In the genomic region with DNA sequence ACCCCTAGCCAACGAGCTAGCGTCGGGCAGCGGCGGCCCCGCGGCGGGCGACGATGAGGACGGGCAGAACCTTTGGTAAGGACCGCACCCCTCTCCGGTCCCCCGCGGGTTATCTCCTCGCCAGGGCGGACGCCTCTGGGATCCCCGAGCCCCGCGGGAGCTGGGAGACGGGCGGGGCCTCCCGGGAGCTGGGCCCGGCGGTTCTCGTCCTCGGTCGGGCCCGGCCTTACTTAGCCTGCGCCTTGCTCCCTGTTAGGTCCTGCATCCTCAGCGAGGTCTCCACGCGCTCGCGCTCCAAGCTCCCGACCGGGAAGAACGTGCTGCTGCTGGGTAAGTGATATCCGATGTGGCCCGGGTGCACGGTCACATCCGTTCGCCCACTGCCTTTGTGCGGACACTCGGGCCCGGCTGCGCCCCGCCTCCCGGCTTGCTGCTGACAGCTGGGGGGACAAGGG, we compare ENCODE assay signal across 8 mouse cellular contexts. TPM values are rescaled to one million over a fixed set of nuclear protein-coding genes. Genes with fewer than 3 reads are reported as not detected.
DNase-seq lines count a peak whose midpoint lies in the region; ATAC-seq and TF ChIP-seq lines count a peak whose summit lies in the region.

No protein-coding gene starts in this region.

- peak overlapping the region; percentile 99 for H3K9ac ChIP-seq in hindbrain, postnatal 0 days (replicated peaks; ENCODE audit: low read length)
- peak overlapping the region; percentile 92 for H3K9ac ChIP-seq in stomach, embryonic 15.5 days

- H3K9me3 ChIP-seq in hindbrain, postnatal 0 days (ENCODE audit: low read length): no peaks in the 10 kb centered on the region
- no peaks in the 10 kb centered on the region for H3K9me3 ChIP-seq in stomach, embryonic 15.5 days

- no peak for TF ChIP-seq CTCF in spleen, adult 2 months (IDR thresholded peaks at IDR 0.05; ENCODE audit: extremely low read depth, insufficient read depth, insufficient read length, insufficient replicate concordance)
- TF ChIP-seq CTCF in hindbrain, postnatal 0 days (IDR thresholded peaks at IDR 0.05; ENCODE audit: low read depth): no peak

- H3K4me2 ChIP-seq in hindbrain, postnatal 0 days (ENCODE audit: low read depth, low read length): peak overlapping the region; percentile 78
- H3K4me2 ChIP-seq in stomach, embryonic 15.5 days: peak overlapping the region; percentile 75

- DNase-seq in adrenal gland, postnatal 36 days: peak; percentile 54 to 64
- DNase-seq in adrenal gland, adult 18-20 months (ENCODE audit: low spot score in 2 of 2): no peak
- DNase-seq in spleen, adult 2 months (ENCODE audit: low read depth in 1 of 2, low spot score in 2 of 2): peak in 1 of 2 experiments; percentile 11
- DNase-seq in spleen, adult 18-20 months: no peak
- peak; percentile 58 for DNase-seq in hindbrain, postnatal 0 days (ENCODE audit: low spot score)
- DNase-seq in lung, postnatal 10 days: peak; percentile 58
- DNase-seq in retina, embryonic 14.5 days (ENCODE audit: low spot score): no peak

- H3K4me1 ChIP-seq in spleen, adult 2 months (ENCODE audit: control insufficient read depth, insufficient read depth, insufficient read length): peaks cover 9% of the 10 kb centered on the region; the same call in 1 of the 2 replicates
- peaks cover 15% of the 10 kb centered on the region for H3K4me1 ChIP-seq in hindbrain, postnatal 0 days (ENCODE audit: insufficient read depth, low read length)
- peaks cover 12% of the 10 kb centered on the region for H3K4me1 ChIP-seq in stomach, embryonic 15.5 days

- TF ChIP-seq POLR2A in spleen, adult 2 months (IDR thresholded peaks at IDR 0.05; ENCODE audit: low read depth, low read length): no peak

- WGBS in spleen, adult 2 months: under 1% methylated on average over 50 of the region's 50 CpGs
- under 1% methylated on average over 48 of the region's 50 CpGs for whole genome bisulfite sequencing in hindbrain, postnatal 0 days
- WGBS in stomach, embryonic 15.5 days: under 1% methylated on average over 50 of the region's 50 CpGs

- no peaks in the 10 kb centered on the region for H3K27me3 ChIP-seq in spleen, adult 2 months (ENCODE audit: control insufficient read depth, insufficient read depth, low read length)
- H3K27me3 ChIP-seq in hindbrain, postnatal 0 days (ENCODE audit: insufficient read depth, low read length): no peaks in the 10 kb centered on the region
- no peaks in the 10 kb centered on the region for H3K27me3 ChIP-seq in stomach, embryonic 15.5 days (replicated peaks)

- H3K36me3 ChIP-seq in spleen, adult 2 months (ENCODE audit: control insufficient read depth, insufficient read depth, low read length): no peaks in the 10 kb centered on the region; the same call in 1 of the 2 replicates
- peaks cover 10% of the 10 kb centered on the region for H3K36me3 ChIP-seq in hindbrain, postnatal 0 days (ENCODE audit: insufficient read depth, low read length)
- H3K36me3 ChIP-seq in stomach, embryonic 15.5 days: peaks cover 4% of the 10 kb centered on the region; the same call in 1 of the 2 replicates

- peak overlapping the region; percentile 94 for H3K4me3 ChIP-seq in spleen, adult 2 months (ENCODE audit: extremely low read depth, insufficient read depth, insufficient read length)
- H3K4me3 ChIP-seq in hindbrain, postnatal 0 days (ENCODE audit: low read length): peak overlapping the region; percentile 98
- H3K4me3 ChIP-seq in stomach, embryonic 15.5 days (replicated peaks): peak overlapping the region; percentile 97

- peak; percentile 68 for ATAC-seq in hindbrain, postnatal 0 days
- peak; percentile 74 for ATAC-seq in stomach, embryonic 15.5 days (ENCODE audit: insufficient read depth, low FRiP score, low read depth)

- H3K27ac ChIP-seq in spleen, adult 2 months (ENCODE audit: insufficient read depth, low read length): peak overlapping the region; percentile 78
- H3K27ac ChIP-seq in hindbrain, postnatal 0 days: peak overlapping the region; percentile 98
- H3K27ac ChIP-seq in stomach, embryonic 15.5 days: peak overlapping the region; percentile 90

RNA-seq across cellular contexts. Expression of gene Dync1li1, which starts 0.4 kb away (rescaled TPM):
- total RNA-seq in adrenal gland, postnatal 36 days (2021): 10 to 100 TPM; 39.2 to 47.6 TPM
- 10 to 100 TPM; 42.0 to 44.7 TPM for total RNA-seq in adrenal gland, adult 18-20 months (2021)
- 9.8 and 10.1 TPM in 2 replicates for polyA plus RNA-seq in spleen, adult 2 months (2012; rRNA removed)
- 85.6 and 87.7 TPM in 2 replicates for total RNA-seq in hindbrain, postnatal 0 days (2014; rRNA removed)
- polyA plus RNA-seq in hindbrain, postnatal 0 days (2015; fragmentation: Nextera tagmentation; extraction: Ambion mirVana): 144 and 145 TPM in 2 replicates
- 57.6 and 58.3 TPM in 2 replicates for polyA plus RNA-seq in stomach, embryonic 15.5 days (2015; fragmentation: Nextera tagmentation; extraction: Ambion mirVana)

RNA-seq across cellular contexts. Expression of gene Cmtm6, which starts 41.9 kb away (rescaled TPM):
- total RNA-seq in adrenal gland, postnatal 36 days (2021): 100 to 1,000 TPM in 1 of 2 experiments, 10 to 100 TPM in 1; 71.3 to 102 TPM
- 100 to 1,000 TPM in 1 of 2 experiments, 10 to 100 TPM in 1; 59.9 to 106 TPM for total RNA-seq in adrenal gland, adult 18-20 months (2021)
- 36.7 and 38.5 TPM in 2 replicates for polyA plus RNA-seq in spleen, adult 2 months (2012; rRNA removed)
- 15.2 and 17.9 TPM in 2 replicates for total RNA-seq in hindbrain, postnatal 0 days (2014; rRNA removed)
- polyA plus RNA-seq in hindbrain, postnatal 0 days (2015; fragmentation: Nextera tagmentation; extraction: Ambion mirVana): 23.9 and 24.8 TPM in 2 replicates
- polyA plus RNA-seq in stomach, embryonic 15.5 days (2015; fragmentation: Nextera tagmentation; extraction: Ambion mirVana): 58.7 and 60.9 TPM in 2 replicates

RNA-seq across cellular contexts. Expression of gene Cnot10, which starts 49.0 kb away (rescaled TPM):
- total RNA-seq in adrenal gland, postnatal 36 days (2021): 10 to 100 TPM; 34.0 to 34.4 TPM
- 10 to 100 TPM; 28.7 to 34.2 TPM for total RNA-seq in adrenal gland, adult 18-20 months (2021)
- 18.7 and 18.8 TPM in 2 replicates for polyA plus RNA-seq in spleen, adult 2 months (2012; rRNA removed)
- total RNA-seq in hindbrain, postnatal 0 days (2014; rRNA removed): 29.6 and 34.2 TPM in 2 replicates
- 45.3 and 48.0 TPM in 2 replicates for polyA plus RNA-seq in hindbrain, postnatal 0 days (2015; fragmentation: Nextera tagmentation; extraction: Ambion mirVana)
- 51.2 and 60.1 TPM in 2 replicates for polyA plus RNA-seq in stomach, embryonic 15.5 days (2015; fragmentation: Nextera tagmentation; extraction: Ambion mirVana)

Comparison
In these comparisons a context has a peak if more than half of its experiments do, and no peak if none do; other contexts are left out.
1. DNase-seq: peak in adrenal gland, postnatal 36 days (2 of 2), hindbrain, postnatal 0 days (single experiment) and lung, postnatal 10 days (single experiment); none in adrenal gland, adult 18-20 months (0 of 2), spleen, adult 18-20 months (0 of 2) and retina, embryonic 14.5 days (single experiment).
2. Peak in every context shown above with its lines, with median percentiles within 50 percentile points of each other: H3K27ac ChIP-seq and H3K4me3 ChIP-seq.